Mouse (Mus musculus): Measurements from ENCODE around the gene Gtf2i.

Gene Gtf2i

DNA sequence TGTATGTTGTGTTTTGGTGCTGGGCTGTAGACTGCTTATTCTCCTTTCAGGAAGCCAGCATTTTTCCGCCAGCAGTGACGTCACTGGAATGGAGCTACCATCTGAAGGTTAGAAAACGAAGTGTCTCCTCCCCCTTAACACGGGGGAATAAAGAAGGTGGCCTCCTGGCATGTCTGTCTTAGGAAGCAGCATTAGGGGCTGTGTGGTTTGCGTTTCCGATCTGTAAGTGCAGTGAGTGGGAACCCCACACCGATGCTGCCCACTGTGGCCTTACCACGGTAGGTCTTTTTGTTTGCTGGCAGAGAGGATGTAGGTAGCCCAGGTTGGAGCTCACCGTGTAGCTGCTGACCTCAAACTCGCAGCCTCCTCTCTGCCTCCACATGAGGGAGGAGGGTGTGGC, 107.8 kb downstream of the Gtf2i start:
- DNase-seq (ENCODE audit: low spot score): no peak

DNA sequence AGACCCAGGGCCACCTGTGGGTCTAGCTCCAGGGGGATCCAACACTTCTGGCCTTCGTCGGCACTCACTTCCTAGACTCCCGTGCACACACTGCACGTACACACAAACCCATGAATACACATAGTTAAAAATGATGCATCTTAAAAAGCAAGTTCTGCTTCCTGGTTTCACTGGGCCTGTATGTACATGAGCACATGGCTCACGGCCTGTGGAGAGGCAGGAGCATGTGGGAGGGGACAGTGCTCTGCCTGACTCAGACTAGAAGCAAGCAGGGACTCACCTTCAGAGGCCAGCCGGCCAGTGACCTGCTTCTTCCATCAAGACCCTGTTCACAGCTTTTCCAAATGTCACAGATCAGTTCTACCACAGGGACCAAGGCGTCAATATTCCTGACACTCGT, 120.9 kb downstream of the Gtf2i start:
- no peak for DNase-seq (ENCODE audit: low spot score)

GRCm38 (mm10) chr5:134188571-134188970, 126.0 kb downstream of the Gtf2i start:
- no peak for DNase-seq (ENCODE audit: low spot score)

Measured in spleen, adult 12 weeks (tissue).